Mouse (Mus musculus) liver, postnatal 0 days (tissue): ENCODE measurements at regions not wholly inside any gene's neighbourhood (a gene's known extent, or its start where the extent isn't known, plus 50 kb on each side); places are given as distances from the start of the nearest gene placed in this dataset.

Experiments used
- CTCF ChIP-seq: sonication (generic); IDR thresholded peaks from 2 replicates; pipeline ENCODE4 v1.5.1; 2016; ENCODE audit warnings: antibody characterized with exemption, low read depth
- EP300 ChIP-seq: IDR thresholded peaks from 2 replicates; pipeline ENCODE4 v1.6.1; 2016; ENCODE audit warnings: antibody characterized with exemption, low read depth, mild to moderate bottlenecking

- TF ChIP-seq CTCF (no peak), EP300 (no peak)
Measured at GRCm38 (mm10) chr16:29983161-29983560, 81.0 kb upstream of the Hes1 start.
